Mouse (Mus musculus) CH12.LX (cell line): ENCODE data around the gene Srebf2.

Source experiments
- CTCF ChIP-seq, 2 experiments: IDR thresholded peaks in 1 of 2; conservative IDR thresholded peaks in 1 of 2; 2 replicates each; pipeline ENCODE4 v1.5.1; 2011 to 2012; ENCODE audit warnings: low read depth in 2 of 2, low read length in 2 of 2, improper control_type of control experiment in 1 of 2, inconsistent platforms in 1 of 2, mild to moderate bottlenecking in 1 of 2, moderate library complexity in 1 of 2
- MEF2A ChIP-seq: IDR thresholded peaks from 2 replicates; pipeline ENCODE4 v1.6.1; 2014; ENCODE audit warnings: low read depth, mild to moderate bottlenecking, inconsistent platforms, low read length, improper control_type of control experiment, borderline replicate concordance
- SIN3A ChIP-seq: IDR thresholded peaks from 2 replicates; pipeline ENCODE4 v1.6.1; 2012; ENCODE audit warnings: low read length, improper control_type of control experiment, inconsistent platforms
- TBP ChIP-seq: conservative IDR thresholded peaks from 2 replicates; pipeline ENCODE4 v1.6.1; 2011; ENCODE audit warnings: low read depth, low read length, improper control_type of control experiment
- ZC3H11A ChIP-seq: IDR thresholded peaks from 2 replicates; pipeline ENCODE4 v1.6.1; 2012; ENCODE audit warnings: low read depth, mild to moderate bottlenecking, inconsistent platforms, low read length, improper control_type of control experiment

- TF ChIP-seq ZC3H11A, result no peak
- no peak for TF ChIP-seq SIN3A
- TF ChIP-seq CTCF (conservative IDR thresholded peaks at IDR 0.05 in 1 of 2, IDR thresholded peaks at IDR 0.05 in 1 of 2; ENCODE audit: low read depth in 2 of 2, low read length in 2 of 2), result no peak
- no peak for TF ChIP-seq TBP
- TF ChIP-seq MEF2A, result no peak
Observed at GRCm38 (mm10) chr15:82183596-82183995, 36.6 kb downstream of the Srebf2 start.
